Mouse (Mus musculus): Measurements from ENCODE around the gene Zfp949. TPM values are rescaled to one million over a fixed set of nuclear protein-coding genes. Genes with fewer than 3 reads are reported as not detected.

Zfp949 gene
- polyA plus RNA-seq, 1 experiment from 2014 or later, result 10.9 TPM

Other genes starting within 250 kb of the Zfp949 start
- 1.5 and 1.7 TPM in 2 replicates for gene Nt5e, start 220.8 kb upstream of the Zfp949 start, polyA plus RNA-seq (2014; fragmentation: Nextera tagmentation; extraction: Ambion mirVana)
- gene Snx14, start 109.1 kb upstream of the Zfp949 start, polyA plus RNA-seq (2014; fragmentation: Nextera tagmentation; extraction: Ambion mirVana), result 19.3 and 20.7 TPM in 2 replicates
- gene Gm20537, start 91.4 kb upstream of the Zfp949 start, polyA plus RNA-seq (2014; fragmentation: Nextera tagmentation; extraction: Ambion mirVana), result 0.46 TPM in 1 of 2 replicates, not detected in the other
- gene Syncrip, start 65.4 kb upstream of the Zfp949 start, polyA plus RNA-seq (2014; fragmentation: Nextera tagmentation; extraction: Ambion mirVana), result 124 and 132 TPM in 2 replicates
- gene Trim43a, start 32.9 kb downstream of the Zfp949 start, polyA plus RNA-seq (2014; fragmentation: Nextera tagmentation; extraction: Ambion mirVana), result 0.12 TPM in 1 of 2 replicates, not detected in the other
- gene Mthfsl, start 172.3 kb downstream of the Zfp949 start, polyA plus RNA-seq (2014; fragmentation: Nextera tagmentation; extraction: Ambion mirVana), result 24.9 and 26.4 TPM in 2 replicates
- not detected in 2 replicates for gene Bcl2a1d, start 183.9 kb downstream of the Zfp949 start, polyA plus RNA-seq (2014; fragmentation: Nextera tagmentation; extraction: Ambion mirVana)

Measured in neural tube, embryonic 11.5 days (tissue).